Mouse (Mus musculus): ENCODE measurements at regions not wholly inside any gene's neighbourhood (a gene's known extent, or its start where the extent isn't known, plus 50 kb on each side); places are given as distances from the start of the nearest gene placed in this dataset.

- Histone ChIP-seq H3K36me3 (ENCODE audit: insufficient read depth, low read length) (no peaks in the 10 kb centered on the region), H3K9ac (replicated peaks; ENCODE audit: low read length, poor library complexity, severe bottlenecking) (no peak overlapping the region), H3K27me3 (ENCODE audit: insufficient read depth, low read length) (no peaks in the 10 kb centered on the region), H3K9me3 (ENCODE audit: low read length) (no peaks in the 10 kb centered on the region), H3K4me1 (ENCODE audit: insufficient read depth, low read length) (peaks cover 4% of the 10 kb centered on the region; the same call in 1 of the 2 replicates), H3K27ac (ENCODE audit: low read depth, low read length) (no peak overlapping the region), H3K4me2 (ENCODE audit: low read depth, low read length, poor library complexity, severe bottlenecking) (no peak overlapping the region), H3K4me3 (ENCODE audit: low read depth, low read length) (no peak overlapping the region)
- DNase-seq (ENCODE audit: low spot score): peak; percentile 51
- ATAC-seq (ENCODE audit: low FRiP score): no peak
- WGBS: 47% methylated on average over 7 of the region's 7 CpGs
- no peak for TF ChIP-seq CTCF (IDR thresholded peaks at IDR 0.05)
Observed at GRCm38 (mm10) chr2:93126112-93126511, 61.2 kb upstream of the Trp53i11 start.

- H3K27me3 ChIP-seq (ENCODE audit: insufficient read depth, low read length): no peaks in the 10 kb centered on the region
- TF ChIP-seq CTCF (IDR thresholded peaks at IDR 0.05): no peak
- no peak overlapping the region for H3K27ac ChIP-seq (ENCODE audit: low read depth, low read length)
- H3K9ac ChIP-seq (replicated peaks; ENCODE audit: low read length, poor library complexity, severe bottlenecking): no peak overlapping the region
- DNase-seq (ENCODE audit: low spot score) (no peak), ATAC-seq (ENCODE audit: low FRiP score) (no peak)
- H3K4me1 ChIP-seq (ENCODE audit: insufficient read depth, low read length): peaks cover 4% of the 10 kb centered on the region; the same call in 1 of the 2 replicates
- no peaks in the 10 kb centered on the region for H3K9me3 ChIP-seq (ENCODE audit: low read length)
- no peak overlapping the region for H3K4me2 ChIP-seq (ENCODE audit: low read depth, low read length, poor library complexity, severe bottlenecking)
- no peaks in the 10 kb centered on the region for H3K36me3 ChIP-seq (ENCODE audit: insufficient read depth, low read length)
- H3K4me3 ChIP-seq (ENCODE audit: low read depth, low read length): no peak overlapping the region
- WGBS: 87% methylated on average over 7 of the region's 7 CpGs
Observed at GRCm38 (mm10) chr2:93124866-93125467, 62.4 kb upstream of the Trp53i11 start.

- no peak for ATAC-seq (ENCODE audit: low FRiP score)
- H3K9ac ChIP-seq (replicated peaks; ENCODE audit: low read length, poor library complexity, severe bottlenecking): no peak overlapping the region
- H3K9me3 ChIP-seq (ENCODE audit: low read length): no peaks in the 10 kb centered on the region
- TF ChIP-seq CTCF (IDR thresholded peaks at IDR 0.05): no peak
- H3K4me3 ChIP-seq (ENCODE audit: low read depth, low read length): no peak overlapping the region
- no peak for DNase-seq (ENCODE audit: low spot score)
- H3K27me3 ChIP-seq (ENCODE audit: insufficient read depth, low read length): no peaks in the 10 kb centered on the region
- no peak overlapping the region for H3K27ac ChIP-seq (ENCODE audit: low read depth, low read length)
- WGBS: 70% methylated on average over 11 of the region's 11 CpGs
- H3K4me1 ChIP-seq (ENCODE audit: insufficient read depth, low read length): peaks cover 4% of the 10 kb centered on the region; the same call in 1 of the 2 replicates
- no peaks in the 10 kb centered on the region for H3K36me3 ChIP-seq (ENCODE audit: insufficient read depth, low read length)
- H3K4me2 ChIP-seq (ENCODE audit: low read depth, low read length, poor library complexity, severe bottlenecking): no peak overlapping the region
Observed at GRCm38 (mm10) chr2:93123829-93124228, 63.5 kb upstream of the Trp53i11 start.

GRCm38 (mm10) chr2:93120386-93120785, 67.0 kb upstream of the Trp53i11 start:
- Histone ChIP-seq H3K27ac (ENCODE audit: low read depth, low read length) (no peak overlapping the region), H3K9me3 (ENCODE audit: low read length) (no peaks in the 10 kb centered on the region), H3K4me2 (ENCODE audit: low read depth, low read length, poor library complexity, severe bottlenecking) (no peak overlapping the region), H3K9ac (replicated peaks; ENCODE audit: low read length, poor library complexity, severe bottlenecking) (no peak overlapping the region), H3K4me3 (ENCODE audit: low read depth, low read length) (no peak overlapping the region), H3K4me1 (ENCODE audit: insufficient read depth, low read length) (peaks cover 4% of the 10 kb centered on the region; the same call in 1 of the 2 replicates), H3K27me3 (ENCODE audit: insufficient read depth, low read length) (no peaks in the 10 kb centered on the region), H3K36me3 (ENCODE audit: insufficient read depth, low read length) (no peaks in the 10 kb centered on the region)
- no peak for ATAC-seq (ENCODE audit: low FRiP score)
- 84% methylated on average over 13 of the region's 13 CpGs for WGBS
- no peak for DNase-seq (ENCODE audit: low spot score)
- TF ChIP-seq CTCF (IDR thresholded peaks at IDR 0.05): no peak

GRCm38 (mm10) chr2:93119001-93119400, 68.3 kb upstream of the Trp53i11 start:
- ATAC-seq (ENCODE audit: low FRiP score): no peak
- Histone ChIP-seq H3K4me3 (ENCODE audit: low read depth, low read length) (no peak overlapping the region), H3K27ac (ENCODE audit: low read depth, low read length) (no peak overlapping the region), H3K9ac (replicated peaks; ENCODE audit: low read length, poor library complexity, severe bottlenecking) (no peak overlapping the region), H3K9me3 (ENCODE audit: low read length) (no peaks in the 10 kb centered on the region), H3K36me3 (ENCODE audit: insufficient read depth, low read length) (no peaks in the 10 kb centered on the region), H3K27me3 (ENCODE audit: insufficient read depth, low read length) (no peaks in the 10 kb centered on the region), H3K4me2 (ENCODE audit: low read depth, low read length, poor library complexity, severe bottlenecking) (no peak overlapping the region), H3K4me1 (ENCODE audit: insufficient read depth, low read length) (peaks cover 4% of the 10 kb centered on the region; the same call in 1 of the 2 replicates)
- TF ChIP-seq CTCF (IDR thresholded peaks at IDR 0.05): no peak
- 46% methylated on average over 8 of the region's 8 CpGs for WGBS
- peak; percentile 39 for DNase-seq (ENCODE audit: low spot score)

GRCm38 (mm10) chr2:93115303-93115702, 69.3 kb upstream of the Prdm11 start:
- Histone ChIP-seq H3K27ac (ENCODE audit: low read depth, low read length) (no peak overlapping the region), H3K27me3 (ENCODE audit: insufficient read depth, low read length) (no peaks in the 10 kb centered on the region), H3K4me2 (ENCODE audit: low read depth, low read length, poor library complexity, severe bottlenecking) (no peak overlapping the region), H3K4me1 (ENCODE audit: insufficient read depth, low read length) (no peaks in the 10 kb centered on the region; the same call in 1 of the 2 replicates), H3K9me3 (ENCODE audit: low read length) (no peaks in the 10 kb centered on the region), H3K36me3 (ENCODE audit: insufficient read depth, low read length) (no peaks in the 10 kb centered on the region), H3K9ac (replicated peaks; ENCODE audit: low read length, poor library complexity, severe bottlenecking) (no peak overlapping the region), H3K4me3 (ENCODE audit: low read depth, low read length) (no peak overlapping the region)
- WGBS: 63% methylated on average over 3 of the region's 3 CpGs
- TF ChIP-seq CTCF (IDR thresholded peaks at IDR 0.05): no peak
- DNase-seq (ENCODE audit: low spot score) (no peak), ATAC-seq (ENCODE audit: low FRiP score) (no peak)

All from midbrain, postnatal 0 days (tissue).